Mouse (Mus musculus) gastrocnemius, postnatal 4 days (tissue): Measurements from ENCODE around the gene Gm7257. TPM values are rescaled to one million over a fixed set of nuclear protein-coding genes. Genes with fewer than 3 reads are reported as not detected.

Source experiments
- DNase-seq, 2 experiments: peaks; one replicate each; pipeline ENCODE4 v3.0.0; 2021 to 2022; ENCODE audit warnings: low spot score in 2 of 2, mixed read lengths in 2 of 2
- long read RNA-seq, 2 experiments: library from polyadenylated mRNA; stranded (forward); transcript quantifications; one replicate each; pipeline ENCODE4 v2.0.0; 2021
- total RNA-seq, 2 experiments: library from RNA; stranded (reverse); gene quantifications; 2 replicates each; pipeline ENCODE4 v1.2.3; 2021

Gm7257 gene
- not detected for total RNA-seq
- long read RNA-seq, experiment 1, result 0 reads
- long read RNA-seq, experiment 2, result 0 reads

DNA sequence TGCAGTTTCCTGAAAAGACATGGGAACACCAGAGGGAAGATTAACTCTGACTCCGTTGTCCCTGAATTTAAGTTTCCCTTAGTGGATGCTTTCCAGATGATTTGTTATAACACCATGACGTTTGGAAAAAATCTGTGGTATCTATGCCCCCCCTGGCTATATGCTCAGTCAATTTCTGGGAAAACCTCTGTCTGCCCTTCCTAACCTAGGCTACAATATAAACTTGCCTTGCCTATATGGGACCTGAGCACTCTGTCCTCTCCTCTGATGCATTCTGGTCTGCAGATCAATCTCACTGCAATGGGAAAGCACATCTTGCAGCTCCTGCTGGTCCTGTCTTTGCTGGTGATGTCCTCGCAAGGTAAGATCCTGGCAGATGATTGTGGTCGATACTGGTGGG, at the start of gene Gm7257:
Gene Gm7257, plus strand, starts transcription at position 301 of the 400 bp plus-strand sequence.
- no peak for DNase-seq

GRCm38 (mm10) chr9:36402991-36403390, 28.7 kb upstream of the Gm7257 start:
- DNase-seq, result no peak

GRCm38 (mm10) chr9:36435051-36435764, 3.5 kb downstream of the Gm7257 start:
- no peak for DNase-seq

DNA sequence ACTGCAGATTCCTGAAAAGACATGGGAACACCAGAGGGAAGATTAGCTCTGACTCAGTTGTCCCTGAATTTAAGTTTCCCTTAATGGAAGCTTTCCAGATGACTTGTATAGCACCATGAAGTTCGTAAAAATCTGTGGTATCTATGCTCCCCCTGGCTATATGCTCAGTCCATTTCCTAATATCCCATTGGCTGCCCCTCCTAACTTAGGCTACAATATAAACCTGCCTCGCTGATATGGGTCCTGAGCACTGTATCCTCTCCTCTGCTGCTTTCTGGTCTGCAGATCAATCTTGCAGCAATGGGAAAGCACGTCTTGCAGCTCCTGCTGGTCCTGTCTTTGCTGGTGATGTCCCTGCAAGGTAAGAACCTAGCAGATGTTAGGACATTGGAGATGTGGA, 43.7 kb downstream of the Gm7257 start, which contains the start of gene Gm9513:
Gene Gm9513, plus strand, starts transcription at position 301 of the 400 bp plus-strand sequence.
- no peak for DNase-seq

Other genes with a start within 250 kb of the Gm7257 start
- gene Gm9513, start 43.8 kb downstream of the Gm7257 start, total RNA-seq, result not detected
- not detected for gene Gm5615, start 110.1 kb downstream of the Gm7257 start, total RNA-seq
- gene Gm17689, start 150.8 kb downstream of the Gm7257 start, total RNA-seq, result not detected
- gene A630095E13Rik, start 211.5 kb downstream of the Gm7257 start, total RNA-seq, result not detected